Mouse (Mus musculus) heart, embryonic 11.5 days (tissue): ENCODE results near the gene Plcd3. TPM values are rescaled to one million over a fixed set of nuclear protein-coding genes. Genes with fewer than 3 reads are reported as not detected.

Experiments used
- ATAC-seq: fragments of 200-750 bp; cut with Nextera tagmentation; replicated peaks from 2 replicates; pipeline ENCODE4 v1.8.0; 2017; ENCODE audit warnings: moderate library complexity; ENCODE audit not compliant: insufficient number of reproducible peaks, low FRiP score, low TSS enrichment
- H3K27ac ChIP-seq: fragments of 300-500 bp; sonication (generic); 2 replicates; pipeline ENCODE4 v1.5.1; 2014; ENCODE audit warnings: mild to moderate bottlenecking, low read depth, low read length
- H3K27me3 ChIP-seq: fragments of 300-500 bp; sonication (generic); 2 replicates; pipeline ENCODE4 v1.6.1; 2014; ENCODE audit warnings: mild to moderate bottlenecking, low read length, mixed read lengths; ENCODE audit not compliant: control insufficient read depth, insufficient read depth
- H3K36me3 ChIP-seq: fragments of 300-500 bp; sonication (generic); 2 replicates; pipeline ENCODE4 v1.6.1; 2014; ENCODE audit warnings: mild to moderate bottlenecking, low read length, moderate library complexity, mixed read lengths; ENCODE audit not compliant: control insufficient read depth, insufficient read depth
- H3K4me1 ChIP-seq: fragments of 300-500 bp; sonication (generic); 2 replicates; pipeline ENCODE4 v1.6.1; 2014; ENCODE audit warnings: low read length; ENCODE audit not compliant: control insufficient read depth, insufficient read depth
- H3K4me2 ChIP-seq: fragments of 300-500 bp; sonication (generic); 2 replicates; pipeline ENCODE4 v1.6.1; 2014; ENCODE audit warnings: mild to moderate bottlenecking, moderate library complexity
- H3K4me3 ChIP-seq: fragments of 300-500 bp; sonication (generic); 2 replicates; pipeline ENCODE4 v1.5.1; 2014; ENCODE audit warnings: low read depth, low read length
- H3K9ac ChIP-seq: fragments of 300-500 bp; sonication (generic); 2 replicates; pipeline ENCODE4 v1.6.1; 2014; ENCODE audit warnings: mild to moderate bottlenecking, low read depth, low read length, moderate library complexity
- H3K9me3 ChIP-seq: fragments of 300-500 bp; sonication (generic); replicated peaks from 2 replicates; pipeline ENCODE4 v1.6.1; 2016; ENCODE audit warnings: low read length; ENCODE audit not compliant: control insufficient read depth
- WGBS: fragments of 180-500 bp; shearing (Covaris S2); extraction: QIAGEN DNeasy Blood & Tissue Kit; methylation state at CpG from one replicate; pipeline ENCODE4 v1.1.7; 2014; ENCODE audit not compliant: insufficient replicate concordance; 5-methylcytosine and 5-hydroxymethylcytosine counted together
- polyA plus RNA-seq: library from polyadenylated mRNA; unstranded; fragments of >200 nt; fragmentation: Nextera tagmentation; extraction: Ambion mirVana; gene quantifications from 2 replicates; pipeline ENCODE4 v1.2.1, GENCODE M21; 2014

The Plcd3 gene
- polyA plus RNA-seq, 1 experiment from 2014 or later, result 3.5 TPM

DNA sequence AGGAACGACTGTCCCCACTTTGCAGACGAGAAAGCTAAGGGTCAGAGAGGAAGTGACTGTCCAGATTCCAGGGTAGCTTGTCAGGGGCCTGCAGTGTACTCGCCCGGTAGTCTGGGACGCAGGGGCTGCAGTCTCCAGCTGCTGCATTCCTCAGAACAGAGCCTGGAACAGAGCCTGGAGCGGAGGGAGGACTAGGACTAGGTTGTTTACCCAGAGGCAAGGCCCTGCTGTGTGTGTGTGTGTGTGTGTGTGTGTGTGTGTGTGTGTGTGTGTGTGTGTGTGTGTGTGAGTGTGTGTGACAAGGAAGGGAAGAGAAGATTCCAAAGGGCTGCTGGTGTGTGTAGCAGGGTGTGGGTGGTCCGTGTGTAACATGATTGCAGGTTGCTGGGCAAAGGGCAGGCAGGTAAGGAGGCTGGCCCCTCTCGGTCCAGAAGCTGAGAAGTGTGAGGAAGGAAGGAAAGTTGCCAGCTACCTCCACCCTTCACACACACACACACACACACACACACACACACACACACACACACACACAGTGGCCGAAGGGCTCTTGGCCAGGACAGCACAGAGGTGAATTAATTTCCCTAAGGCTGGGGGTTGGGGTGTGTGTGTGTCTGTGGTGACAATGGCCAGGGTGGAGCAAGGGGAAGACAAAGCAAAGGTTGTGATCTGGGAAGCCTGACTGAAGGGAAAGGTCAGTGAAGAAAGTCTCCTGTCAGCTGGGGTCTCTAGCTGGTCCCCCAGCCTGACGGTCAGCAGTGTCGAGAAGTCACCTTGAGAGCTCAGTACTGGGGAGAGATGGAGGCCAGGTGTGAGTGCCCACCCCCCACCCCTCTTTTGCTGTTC, 39.9 kb upstream of the Plcd3 start:
- Histone ChIP-seq H3K27ac (peak overlapping the region; percentile 82), H3K4me1 (peaks cover 36% of the 10 kb centered on the region), H3K27me3 (no peaks in the 10 kb centered on the region), H3K4me3 (no peak overlapping the region), H3K9me3 (no peaks in the 10 kb centered on the region), H3K4me2 (no peak overlapping the region), H3K36me3 (0 out of 2 replicates have a peak, but pooled peaks cover 8% of the 10 kb centered on the region), H3K9ac (peak overlapping the region; percentile 49; the same call in 1 of the 2 replicates)
- 32% methylated on average over 11 of the region's 11 CpGs for WGBS
- ATAC-seq, result 0 out of 2 replicates have a peak, but pooled peaks have one; percentile 19

DNA sequence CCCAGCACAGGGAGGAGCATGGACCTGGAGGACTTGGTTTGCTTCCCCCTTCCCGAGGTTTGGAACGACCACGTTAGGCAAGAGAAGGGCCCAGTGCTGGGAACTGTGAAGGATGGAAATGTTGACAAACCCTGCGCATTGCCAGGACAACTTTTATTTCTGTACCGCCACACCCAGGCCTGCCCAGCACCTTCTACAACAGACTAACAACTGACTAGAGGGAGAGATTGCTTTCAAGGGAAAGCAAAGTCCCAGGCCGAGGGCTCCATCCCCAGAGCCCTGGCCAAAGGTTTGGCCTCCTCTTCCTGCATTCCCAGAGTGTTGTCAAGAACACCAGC, 39.3 kb upstream of the Plcd3 start:
- H3K9ac ChIP-seq, result no peak overlapping the region
- no peak overlapping the region for H3K4me2 ChIP-seq
- 0 out of 2 replicates have a peak, but pooled peaks cover 8% of the 10 kb centered on the region for H3K36me3 ChIP-seq
- ATAC-seq, result no peak
- H3K27me3 ChIP-seq, result no peaks in the 10 kb centered on the region
- H3K27ac ChIP-seq, result peak overlapping the region; percentile 82; the same call in 1 of the 2 replicates
- H3K4me3 ChIP-seq, result no peak overlapping the region
- no peaks in the 10 kb centered on the region for H3K9me3 ChIP-seq
- 54% methylated on average over 6 of the region's 6 CpGs for WGBS
- peaks cover 36% of the 10 kb centered on the region for H3K4me1 ChIP-seq

DNA sequence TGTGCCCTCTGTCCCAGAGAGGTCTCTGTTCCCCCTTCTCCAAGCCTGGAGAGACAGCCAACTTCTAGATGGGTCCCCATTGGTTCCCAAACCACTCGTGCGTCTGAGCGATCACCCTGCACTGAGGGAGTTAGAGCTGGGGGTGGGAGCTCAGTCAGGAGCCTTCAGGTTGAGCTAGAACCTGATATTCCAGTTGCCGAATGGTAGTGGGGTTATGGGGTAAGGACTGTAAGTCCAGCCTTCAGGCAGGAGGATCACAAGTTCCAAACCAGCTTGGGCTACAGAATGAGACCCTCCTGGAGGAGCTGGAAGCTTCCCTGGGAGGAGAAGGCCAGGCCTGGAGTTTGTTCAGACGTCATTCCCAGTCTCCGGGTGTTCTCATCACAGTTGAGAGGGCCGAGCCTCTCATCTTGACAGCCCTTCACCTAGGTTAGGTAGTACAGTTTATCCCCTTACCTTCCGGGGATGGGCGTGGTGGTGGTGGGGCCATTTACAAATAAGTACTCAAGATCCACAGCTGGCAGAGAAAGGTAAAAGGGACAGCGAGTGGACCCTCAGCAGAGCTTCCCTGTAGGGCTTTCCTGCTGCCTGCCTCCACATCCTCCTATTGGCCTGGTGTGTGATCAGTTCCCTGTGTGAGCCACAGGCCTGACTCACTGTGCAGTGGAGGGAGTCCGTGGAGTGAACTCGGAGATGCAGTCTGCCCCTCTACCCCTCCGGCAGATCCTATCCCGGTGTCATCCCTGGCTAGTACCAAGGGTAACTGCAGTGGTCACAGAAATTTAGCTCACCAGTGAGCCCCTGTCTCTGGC, 38.7 kb upstream of the Plcd3 start:
- H3K9ac ChIP-seq, result no peak overlapping the region
- H3K4me2 ChIP-seq, result no peak overlapping the region
- no peaks in the 10 kb centered on the region for H3K9me3 ChIP-seq
- 0 out of 2 replicates have a peak overlapping the region, but pooled peaks have one; percentile 82 for H3K27ac ChIP-seq
- 81% methylated on average over 14 of the region's 14 CpGs for WGBS
- H3K36me3 ChIP-seq, result 0 out of 2 replicates have a peak, but pooled peaks cover 8% of the 10 kb centered on the region
- ATAC-seq, result no peak
- peaks cover 33% of the 10 kb centered on the region for H3K4me1 ChIP-seq
- no peaks in the 10 kb centered on the region for H3K27me3 ChIP-seq
- no peak overlapping the region for H3K4me3 ChIP-seq

DNA sequence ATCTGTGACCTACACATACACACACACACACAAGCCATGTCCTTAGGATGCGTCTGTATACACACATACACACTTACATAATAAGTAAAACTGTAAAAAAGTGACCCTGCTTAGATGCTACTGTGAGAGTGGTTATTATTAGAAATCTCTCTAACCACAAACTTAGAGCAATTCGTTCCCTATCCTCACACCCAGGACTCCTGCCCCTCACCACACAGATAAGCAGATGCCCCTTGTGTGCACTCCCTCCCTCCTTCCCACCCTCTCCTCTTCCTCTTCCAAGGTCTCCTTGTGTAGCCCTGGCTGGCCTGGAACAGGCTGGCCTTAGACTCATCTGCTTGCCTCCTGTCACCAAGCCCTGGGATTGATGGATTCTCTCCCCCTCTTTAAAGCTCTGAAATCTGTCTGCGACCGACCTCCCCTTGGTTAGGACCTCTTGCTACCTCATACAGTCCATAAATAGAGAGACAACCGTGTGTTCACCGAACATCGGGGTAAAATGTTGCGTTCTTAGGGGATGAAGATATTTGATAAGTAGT, 34.6 kb upstream of the Plcd3 start:
- Histone ChIP-seq H3K4me1 (peaks cover 23% of the 10 kb centered on the region), H3K9me3 (no peaks in the 10 kb centered on the region), H3K36me3 (0 out of 2 replicates have a peak, but pooled peaks cover 8% of the 10 kb centered on the region), H3K4me3 (no peak overlapping the region), H3K27me3 (no peaks in the 10 kb centered on the region), H3K4me2 (no peak overlapping the region), H3K9ac (0 out of 2 replicates have a peak overlapping the region, but pooled peaks have one; percentile 43), H3K27ac (peak overlapping the region; percentile 41; the same call in 1 of the 2 replicates)
- 64% methylated on average over 8 of the region's 8 CpGs for WGBS
- no peak for ATAC-seq

DNA sequence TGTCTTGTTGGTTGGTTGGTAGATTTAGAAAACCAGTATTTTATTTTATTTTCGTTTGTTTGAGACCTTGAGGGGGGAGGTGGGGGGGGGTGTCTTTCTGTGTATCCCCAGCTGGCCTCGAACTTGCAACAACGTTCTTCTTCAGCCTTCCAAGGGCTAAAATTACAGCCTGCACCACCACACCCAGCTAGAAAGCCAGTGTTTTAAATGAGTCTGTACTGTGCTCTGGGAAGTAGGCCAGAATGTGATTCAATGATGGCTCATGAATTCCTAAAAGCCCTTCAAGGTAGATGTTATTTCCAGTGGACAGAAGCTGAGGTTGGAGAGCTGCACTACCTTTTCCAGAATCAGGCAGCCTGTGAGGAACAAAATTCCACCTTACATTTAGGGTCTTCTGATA, 32.8 kb upstream of the Plcd3 start:
- no peak for ATAC-seq
- no peak overlapping the region for H3K27ac ChIP-seq
- H3K4me3 ChIP-seq, result no peak overlapping the region
- H3K36me3 ChIP-seq, result 0 out of 2 replicates have a peak, but pooled peaks cover 4% of the 10 kb centered on the region
- no peaks in the 10 kb centered on the region for H3K9me3 ChIP-seq
- WGBS, result 77% methylated on average over 3 of the region's 3 CpGs
- peak overlapping the region; percentile 59 for H3K4me2 ChIP-seq
- H3K9ac ChIP-seq, result peak overlapping the region; percentile 65; the same call in 1 of the 2 replicates
- H3K4me1 ChIP-seq, result peaks cover 19% of the 10 kb centered on the region
- H3K27me3 ChIP-seq, result no peaks in the 10 kb centered on the region

DNA sequence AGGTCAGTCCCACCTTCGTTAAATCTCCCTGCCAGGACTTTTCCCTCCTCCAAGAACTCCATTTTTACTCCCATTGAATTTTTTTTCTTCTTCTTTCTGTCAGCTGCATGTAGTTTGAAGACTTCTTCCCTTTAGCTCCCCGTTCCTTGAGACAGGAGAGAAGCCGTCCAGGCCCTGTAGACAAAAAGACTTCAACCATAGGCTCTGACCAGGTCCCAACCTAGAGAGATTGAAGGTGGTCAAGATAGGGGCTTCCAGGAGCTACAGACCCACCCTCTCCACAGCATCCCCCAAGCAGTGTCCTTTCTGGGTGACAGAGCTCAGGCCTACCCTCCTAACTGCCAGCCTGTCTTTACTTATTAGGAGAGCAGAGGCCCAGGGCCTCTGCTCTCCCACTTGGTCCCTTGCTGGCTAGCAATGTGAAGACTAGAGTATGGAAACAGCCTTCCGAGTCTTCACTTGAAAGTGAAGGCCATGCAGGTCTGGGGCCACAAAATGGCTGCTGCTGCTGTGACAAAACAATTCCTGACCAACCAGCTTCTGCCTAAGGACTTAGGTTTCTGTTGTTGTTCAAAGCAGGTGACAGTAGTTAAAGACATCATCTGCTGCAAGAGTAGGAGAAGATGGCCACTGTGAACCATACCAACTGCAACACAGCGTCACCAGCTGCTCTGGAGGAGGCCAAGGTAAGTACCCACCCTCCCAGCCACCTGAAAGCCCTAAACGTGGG, 32.2 kb upstream of the Plcd3 start:
- peaks cover 19% of the 10 kb centered on the region for H3K4me1 ChIP-seq
- H3K27ac ChIP-seq, result peak overlapping the region; percentile 78
- no peaks in the 10 kb centered on the region for H3K36me3 ChIP-seq
- H3K27me3 ChIP-seq, result no peaks in the 10 kb centered on the region
- no peaks in the 10 kb centered on the region for H3K9me3 ChIP-seq
- no peak for ATAC-seq
- H3K4me3 ChIP-seq, result peak overlapping the region; percentile 83
- H3K4me2 ChIP-seq, result peak overlapping the region; percentile 59
- 52% methylated on average over 6 of the region's 6 CpGs for WGBS
- H3K9ac ChIP-seq, result peak overlapping the region; percentile 65

DNA sequence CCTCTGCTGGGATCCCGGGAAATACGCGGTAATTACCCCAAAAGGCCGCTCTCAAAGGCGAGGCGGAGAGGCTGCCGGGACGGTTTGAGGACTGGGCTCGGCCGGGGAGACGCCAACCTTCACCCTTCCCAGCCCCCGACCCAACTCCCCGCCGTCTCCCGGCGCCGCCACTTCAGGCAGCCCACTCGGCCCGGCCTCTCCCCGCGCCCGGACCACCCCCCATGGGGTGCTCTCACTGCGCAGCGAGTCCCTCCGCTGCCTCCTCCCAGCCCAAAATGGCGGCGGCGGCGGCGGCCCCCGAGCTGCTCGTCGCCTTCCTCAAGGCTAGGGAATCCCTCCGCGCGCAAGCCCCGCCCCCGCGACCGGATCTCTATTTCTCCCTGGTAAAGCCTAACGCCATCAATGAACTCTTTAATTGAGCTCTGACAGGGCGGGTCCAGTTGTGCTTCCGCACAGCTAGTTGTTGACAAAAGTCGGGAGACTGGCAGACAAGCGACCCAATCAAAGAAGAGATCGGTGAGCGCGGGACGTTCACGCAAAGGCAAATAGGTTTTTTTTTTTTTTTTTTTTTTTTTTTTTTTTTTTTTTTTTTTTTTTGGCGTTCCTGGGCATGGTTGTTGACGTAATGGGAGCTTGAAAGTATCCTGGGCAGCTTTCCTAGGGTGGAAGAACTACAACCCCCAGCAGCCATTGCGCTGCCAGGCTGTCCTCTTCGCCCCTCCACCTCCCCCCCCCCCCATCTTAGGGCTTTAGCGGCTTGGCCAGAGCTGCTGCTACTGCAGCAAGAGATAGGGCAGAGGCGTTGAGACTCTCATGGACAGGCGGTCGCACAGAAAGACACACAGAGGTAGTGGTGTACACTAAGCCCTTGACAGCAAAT, 31.4 kb upstream of the Plcd3 start:
- Histone ChIP-seq H3K36me3 (no peaks in the 10 kb centered on the region), H3K4me3 (peak overlapping the region; percentile 83), H3K27me3 (no peaks in the 10 kb centered on the region), H3K9me3 (no peaks in the 10 kb centered on the region), H3K4me2 (peak overlapping the region; percentile 80), H3K4me1 (peaks cover 19% of the 10 kb centered on the region), H3K9ac (peak overlapping the region; percentile 100), H3K27ac (peak overlapping the region; percentile 98)
- ATAC-seq, result peak; percentile 90
- under 1% methylated on average over 52 of the region's 58 CpGs for WGBS
